Mouse (Mus musculus) lung, embryonic 14.5 days (tissue): ENCODE measurements around the gene Arl14ep. TPM values are rescaled to one million over a fixed set of nuclear protein-coding genes. Genes with fewer than 3 reads are reported as not detected.
A peak's percentile ranks its signal among the peaks of the same experiment; 100 is the strongest.

Experiments
- ATAC-seq: fragments of 200-750 bp; cut with Nextera tagmentation; 2 replicates; pipeline ENCODE4 v1.8.0; 2017; ENCODE audit warnings: mild to moderate bottlenecking, moderate TSS enrichment, moderate library complexity; ENCODE audit not compliant: insufficient read depth
- DNase-seq: peaks from one replicate; pipeline ENCODE4 v3.0.0-alpha.2; 2015
- H3K27ac ChIP-seq: fragments of 300-500 bp; sonication (generic); 2 replicates; pipeline ENCODE4 v1.5.1; 2014; ENCODE audit warnings: low read depth, mild to moderate bottlenecking, moderate library complexity
- H3K27me3 ChIP-seq: fragments of 300-500 bp; sonication (generic); 2 replicates; pipeline ENCODE4 v1.6.1; 2014; ENCODE audit warnings: low read length, control low read depth; ENCODE audit not compliant: insufficient read depth
- H3K36me3 ChIP-seq: fragments of 300-500 bp; sonication (generic); 2 replicates; pipeline ENCODE4 v1.6.1; 2014; ENCODE audit warnings: control low read depth; ENCODE audit not compliant: insufficient read depth
- H3K4me1 ChIP-seq: fragments of 300-500 bp; sonication (generic); 2 replicates; pipeline ENCODE4 v1.6.1; 2014; ENCODE audit warnings: antibody characterized with exemption, control low read depth; ENCODE audit not compliant: insufficient read depth
- H3K4me2 ChIP-seq: fragments of 300-500 bp; sonication (generic); 2 replicates; pipeline ENCODE4 v1.6.1; 2014; ENCODE audit warnings: mild to moderate bottlenecking
- H3K4me3 ChIP-seq: fragments of 300-500 bp; sonication (generic); 2 replicates; pipeline ENCODE4 v1.5.1; 2014; ENCODE audit warnings: low read depth, low read length
- H3K9ac ChIP-seq: fragments of 300-500 bp; sonication (generic); 2 replicates; pipeline ENCODE4 v1.6.1; 2014
- H3K9me3 ChIP-seq: fragments of 300-500 bp; sonication (generic); 2 replicates; pipeline ENCODE4 v1.6.1; 2016; ENCODE audit warnings: low read depth, low read length, control low read depth
- CTCF ChIP-seq: IDR thresholded peaks from 2 replicates; pipeline ENCODE4 v1.5.1; 2016; ENCODE audit warnings: antibody characterized with exemption, low read depth
- WGBS: fragments of 180-500 bp; shearing (Covaris S2); extraction: QIAGEN DNeasy Blood & Tissue Kit; methylation state at CpG from one replicate; pipeline ENCODE4 v1.1.7; 2014; 5-methylcytosine and 5-hydroxymethylcytosine counted together
- polyA plus RNA-seq: library from polyadenylated mRNA; unstranded; fragments of >200 nt; fragmentation: Nextera tagmentation; extraction: Ambion mirVana; gene quantifications from 2 replicates; pipeline ENCODE4 v1.2.1, GENCODE M21; 2014

Arl14ep gene
- polyA plus RNA-seq, 1 experiment from 2014 or later, result 48.3 TPM

DNA sequence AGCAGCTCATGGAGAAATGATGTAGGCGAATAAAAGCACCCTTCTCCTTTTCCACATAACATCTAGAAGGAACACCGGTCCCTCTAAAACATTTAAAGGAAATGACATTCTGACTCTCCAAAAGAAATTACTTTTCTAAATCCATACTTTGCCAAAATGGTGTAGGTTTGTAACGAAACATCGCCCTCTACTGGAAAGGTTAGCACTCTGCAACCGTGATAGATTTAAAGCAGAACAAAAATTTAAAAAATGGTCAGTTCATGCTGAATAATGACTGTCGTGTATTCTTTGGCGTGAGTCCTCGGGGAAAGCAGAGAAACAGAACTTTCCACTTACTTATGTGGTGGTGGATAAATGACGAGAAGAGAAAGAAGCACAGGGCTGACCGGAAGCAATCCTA, 18.6 kb downstream of the Arl14ep start:
- Histone ChIP-seq H3K4me3 (no peak overlapping the region), H3K36me3 (no peaks in the 10 kb centered on the region), H3K9me3 (no peaks in the 10 kb centered on the region), H3K4me2 (no peak overlapping the region), H3K27me3 (no peaks in the 10 kb centered on the region), H3K9ac (no peak overlapping the region), H3K27ac (no peak overlapping the region), H3K4me1 (no peaks in the 10 kb centered on the region)
- ATAC-seq, result no peak; the same call in 1 of the 2 replicates
- peak; percentile 85 for TF ChIP-seq CTCF
- peak; percentile 92 for DNase-seq
- 6% methylated on average over 10 of the region's 10 CpGs for WGBS

GRCm38 (mm10) chr2:106954975-106955374, 19.2 kb downstream of the Arl14ep start:
- no peaks in the 10 kb centered on the region for H3K4me1 ChIP-seq
- H3K27ac ChIP-seq, result no peak overlapping the region
- no peak overlapping the region for H3K4me2 ChIP-seq
- 58% methylated on average over 6 of the region's 6 CpGs for WGBS
- H3K9me3 ChIP-seq, result no peaks in the 10 kb centered on the region
- DNase-seq (peak; percentile 32), ATAC-seq (no peak)
- no peak for TF ChIP-seq CTCF
- no peak overlapping the region for H3K4me3 ChIP-seq
- H3K9ac ChIP-seq, result no peak overlapping the region
- no peaks in the 10 kb centered on the region for H3K27me3 ChIP-seq
- H3K36me3 ChIP-seq, result no peaks in the 10 kb centered on the region

DNA sequence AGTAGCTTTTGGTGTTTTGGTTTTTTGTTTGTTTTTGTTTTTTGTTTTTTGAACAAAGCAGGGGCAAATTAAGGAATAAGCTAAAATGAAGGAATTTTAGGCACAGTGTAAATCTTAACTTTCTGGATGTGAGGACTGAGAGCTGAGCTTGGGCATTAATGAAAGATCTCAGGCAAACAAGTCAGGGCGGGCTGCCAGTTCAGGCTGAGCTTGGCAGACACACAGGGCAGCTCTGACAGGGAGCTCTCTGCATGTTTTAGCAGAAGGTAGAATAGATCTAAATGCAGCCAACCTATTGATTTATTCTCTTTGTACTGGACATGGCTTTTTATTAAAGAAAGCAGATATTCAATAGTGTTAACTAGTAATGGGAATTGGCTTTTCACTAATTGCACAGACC, 31.8 kb downstream of the Arl14ep start:
- H3K9me3 ChIP-seq, result no peaks in the 10 kb centered on the region
- no peak overlapping the region for H3K4me3 ChIP-seq
- no peaks in the 10 kb centered on the region for H3K4me1 ChIP-seq
- no peak for TF ChIP-seq CTCF
- 88% methylated on average over 1 of the region's 1 CpGs for WGBS
- no peak overlapping the region for H3K27ac ChIP-seq
- no peak overlapping the region for H3K9ac ChIP-seq
- no peak overlapping the region for H3K4me2 ChIP-seq
- H3K36me3 ChIP-seq, result no peaks in the 10 kb centered on the region
- no peak for DNase-seq
- no peak for ATAC-seq
- no peaks in the 10 kb centered on the region for H3K27me3 ChIP-seq

DNA sequence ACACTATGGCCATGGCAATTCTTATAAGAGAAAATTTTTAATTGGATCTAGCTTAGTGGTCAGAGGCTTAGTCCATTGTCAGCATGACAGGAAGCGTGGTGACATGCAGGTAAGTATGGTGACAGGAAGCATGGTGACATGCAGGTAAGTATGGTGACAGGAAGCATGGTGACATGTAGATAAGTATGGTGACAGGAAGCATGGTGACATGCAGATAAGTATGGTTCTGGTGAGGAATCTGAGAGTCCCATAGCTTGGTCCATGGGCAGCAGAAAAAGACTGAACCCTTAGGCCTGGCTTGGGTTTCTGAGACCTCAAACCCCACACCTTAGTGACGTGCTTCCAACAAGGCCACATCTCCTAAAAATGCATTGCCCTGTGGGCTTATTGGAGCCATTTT, 38.5 kb downstream of the Arl14ep start:
- H3K9ac ChIP-seq, result no peak overlapping the region
- no peak overlapping the region for H3K4me2 ChIP-seq
- no peak for TF ChIP-seq CTCF
- H3K4me1 ChIP-seq, result no peaks in the 10 kb centered on the region
- ATAC-seq (no peak), DNase-seq (no peak)
- no peaks in the 10 kb centered on the region for H3K36me3 ChIP-seq
- 89% methylated on average over 2 of the region's 2 CpGs for WGBS
- H3K9me3 ChIP-seq, result no peaks in the 10 kb centered on the region
- no peak overlapping the region for H3K4me3 ChIP-seq
- no peaks in the 10 kb centered on the region for H3K27me3 ChIP-seq
- no peak overlapping the region for H3K27ac ChIP-seq

- H3K27ac ChIP-seq, result no peak overlapping the region
- ATAC-seq, result no peak
- no peak overlapping the region for H3K4me2 ChIP-seq
- DNase-seq, result no peak
- no peak for TF ChIP-seq CTCF
- 73% methylated on average over 3 of the region's 3 CpGs for WGBS
- no peak overlapping the region for H3K9ac ChIP-seq
- no peaks in the 10 kb centered on the region for H3K4me1 ChIP-seq
- no peaks in the 10 kb centered on the region for H3K9me3 ChIP-seq
- no peaks in the 10 kb centered on the region for H3K36me3 ChIP-seq
- no peaks in the 10 kb centered on the region for H3K27me3 ChIP-seq
- H3K4me3 ChIP-seq, result no peak overlapping the region
These were observed 44.3 kb downstream of the Arl14ep start for GRCm38 (mm10) chr2:106929906-106930305.

Other genes with a start within 250 kb of the Arl14ep start
- gene Fshb, start 85.2 kb upstream of the Arl14ep start, polyA plus RNA-seq, result not detected in 2 replicates